Mouse (Mus musculus) thymus, postnatal 10 days (tissue): ENCODE results near the gene Ddx11.

ENCODE experiments used
- DNase-seq, 2 experiments: peaks; one replicate each; pipeline ENCODE4 v3.0.0; 2021; ENCODE audit warnings: low spot score in 2 of 2

Ddx11 gene

DNA sequence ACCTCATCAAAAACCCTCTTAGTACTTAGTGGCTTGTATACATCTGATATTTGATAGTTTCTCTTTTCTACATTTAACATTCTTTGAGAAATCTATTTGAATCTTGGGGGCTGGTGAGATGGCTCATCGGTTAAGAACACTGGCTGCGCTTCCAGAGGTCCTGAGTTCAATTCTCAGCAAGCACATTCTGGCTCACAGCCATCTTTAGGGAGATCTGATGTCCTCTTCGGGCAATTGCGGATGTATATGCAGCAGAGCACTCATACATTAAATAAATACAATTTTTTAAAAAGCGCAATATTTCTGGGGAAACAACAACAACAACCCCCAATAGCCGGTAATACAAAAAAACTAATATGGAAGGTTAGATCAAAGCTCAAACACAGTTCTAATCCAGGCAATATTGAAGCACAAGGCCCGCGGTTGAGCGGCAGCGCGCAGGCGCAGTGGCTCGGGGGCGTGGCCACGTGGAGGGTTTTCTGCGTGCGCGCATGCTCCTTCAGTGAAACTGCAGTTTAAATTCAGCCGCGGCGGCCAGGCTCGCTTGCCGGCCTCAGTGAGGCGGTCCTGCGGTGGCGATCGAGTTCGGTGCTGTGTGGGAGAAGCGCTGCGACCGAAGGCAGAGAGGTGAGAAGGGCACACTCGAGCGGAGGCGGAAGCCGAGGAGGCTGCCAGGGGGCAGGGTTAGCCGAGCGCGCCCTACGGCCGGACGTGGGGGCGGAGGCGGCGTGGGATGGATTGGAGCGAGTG lies at the start of gene Ddx11:
Gene Ddx11, plus strand, starts transcription at position 455 of the 750 bp plus-strand sequence.
- DNase-seq, result peak; percentile 80 to 93

DNA sequence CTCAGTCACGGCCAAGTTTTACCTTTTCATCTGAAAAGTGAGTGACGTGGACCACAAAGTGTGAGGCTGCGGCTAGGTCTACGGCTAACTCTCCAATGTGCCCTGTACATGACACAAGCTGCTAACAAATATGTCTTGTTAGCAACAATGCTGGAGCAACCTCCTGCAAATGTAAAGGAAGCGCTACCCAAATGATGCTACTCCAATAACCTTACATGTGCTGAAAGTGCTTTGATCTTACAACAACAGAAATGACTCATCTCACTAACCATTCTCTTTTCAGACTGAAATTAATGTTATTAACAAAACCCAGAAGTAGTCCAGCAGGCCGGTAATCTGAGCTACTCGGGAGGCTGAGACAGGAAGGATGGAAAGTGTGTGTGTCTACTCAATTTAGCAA lies 49.3 kb upstream of the Ddx11 start:
- no peak for DNase-seq

DNA sequence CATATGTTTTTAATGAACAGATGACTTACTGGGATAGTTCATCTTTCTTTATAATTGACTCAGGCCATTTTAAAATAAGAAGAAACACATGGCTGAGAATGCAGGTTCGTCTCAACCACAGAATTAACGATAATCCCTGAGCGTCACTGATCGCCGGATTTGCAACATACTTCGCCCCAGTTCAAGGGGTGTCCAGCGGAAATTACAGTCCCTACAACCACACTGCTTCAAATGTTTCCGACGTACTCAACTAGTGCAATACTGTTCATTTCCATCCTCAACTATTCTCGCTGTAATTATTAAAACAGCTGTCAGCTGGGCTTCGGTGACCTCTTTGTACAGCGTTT lies 47.5 kb upstream of the Ddx11 start:
- DNase-seq, result no peak

DNA sequence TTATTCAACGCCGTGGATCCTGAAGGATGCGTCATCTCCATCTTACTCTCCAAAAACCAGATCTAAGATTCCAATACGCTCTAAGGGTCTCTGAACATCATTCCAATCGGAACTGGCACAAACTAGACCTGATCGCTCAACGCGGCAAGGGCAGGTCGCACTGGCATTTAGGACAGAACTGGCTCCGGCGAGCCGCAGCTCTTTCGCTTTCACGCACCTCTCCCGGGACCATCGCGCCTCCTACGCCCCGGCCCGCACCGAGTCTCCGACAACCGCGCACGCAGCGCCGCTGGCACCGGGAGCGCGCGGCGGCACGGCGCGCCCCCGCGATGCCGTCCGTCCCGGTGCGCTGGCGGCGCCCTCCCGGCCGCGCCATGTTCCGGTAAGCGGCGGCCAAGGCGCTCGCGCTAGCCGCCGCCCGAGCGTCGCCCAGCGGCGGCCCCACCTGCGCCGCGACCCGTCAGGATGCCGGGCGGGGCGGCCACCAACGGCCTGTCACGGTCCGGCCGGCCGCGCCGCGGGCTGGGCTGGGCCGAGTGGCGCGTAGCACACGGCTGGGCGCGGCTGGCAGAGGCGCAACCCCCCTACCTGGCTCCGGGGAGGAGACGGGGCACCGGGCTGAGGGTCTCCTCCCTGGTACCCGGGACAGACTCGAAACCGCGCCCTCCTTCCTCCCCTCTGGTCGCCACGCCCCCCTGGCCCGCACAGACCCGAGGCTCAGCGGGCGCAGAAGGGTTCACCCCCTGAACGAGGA lies 47.0 kb upstream of the Ddx11 start:
- DNase-seq, result peak; percentile 26 to 31

DNA sequence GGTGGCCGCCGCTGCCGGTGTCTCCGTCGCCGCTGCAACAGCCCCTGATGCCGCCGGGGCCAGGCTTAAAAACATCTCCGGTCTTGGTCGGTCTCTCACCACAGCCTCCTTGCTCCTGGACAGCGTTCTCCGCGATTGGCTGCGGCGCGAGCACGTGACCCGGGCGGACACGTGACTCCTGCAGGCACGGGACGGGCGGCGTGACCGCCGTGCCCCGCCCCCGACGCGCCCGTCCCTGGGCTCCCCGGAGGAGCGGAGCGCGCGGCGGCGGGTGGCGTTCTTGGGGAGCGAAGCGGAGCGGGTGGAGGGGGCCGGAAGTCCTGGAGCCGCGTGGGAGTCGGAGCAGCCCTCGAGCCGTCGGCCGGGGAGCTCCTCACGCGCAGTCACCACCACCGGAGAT lies 46.4 kb upstream of the Ddx11 start, which contains the start of gene Ankrd12:
Gene Ankrd12, minus strand, starts transcription at position 156 of the 400 bp plus-strand sequence.
- DNase-seq, result peak; percentile 91 to 93

DNA sequence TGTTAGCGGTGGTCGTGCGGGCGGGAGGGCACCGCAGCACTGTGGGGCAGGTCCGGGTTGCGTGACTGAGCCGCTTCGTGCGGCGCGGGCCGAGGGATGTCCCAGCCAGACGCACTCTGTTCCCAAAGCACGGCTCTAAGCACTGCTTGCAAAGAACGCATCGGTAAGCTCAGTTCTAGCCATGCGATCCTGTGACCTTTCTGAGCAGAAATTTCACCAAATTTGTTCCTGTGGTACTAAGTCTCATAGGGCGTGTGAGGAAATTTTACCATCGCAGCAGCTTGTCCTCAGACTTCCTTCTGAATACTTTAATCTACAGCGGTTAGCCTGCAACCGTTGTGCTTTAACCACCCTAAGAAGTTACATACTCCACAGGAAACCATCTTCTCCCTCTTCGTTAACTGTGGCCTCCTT lies 45.9 kb upstream of the Ddx11 start:
- DNase-seq, result no peak

DNA sequence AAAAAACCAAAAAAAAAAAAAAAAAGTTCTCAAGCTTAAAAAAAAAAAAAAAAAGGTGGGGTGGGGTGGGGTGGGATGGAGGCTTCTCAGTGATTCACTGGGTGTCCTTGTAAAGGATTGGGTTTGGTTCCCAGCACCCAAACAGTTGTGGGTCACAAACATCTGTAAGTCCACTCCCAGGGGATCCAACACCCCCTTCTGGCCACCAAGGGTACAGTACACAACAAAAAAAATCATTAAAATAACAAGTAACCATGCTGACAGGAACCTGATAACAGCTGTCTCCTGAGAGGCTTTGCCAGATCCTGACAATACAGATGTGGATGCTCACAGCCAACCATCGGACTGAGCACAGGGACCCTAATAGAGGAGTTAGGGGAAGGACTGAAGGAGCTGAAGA lies 38.8 kb upstream of the Ddx11 start:
- no peak for DNase-seq

DNA sequence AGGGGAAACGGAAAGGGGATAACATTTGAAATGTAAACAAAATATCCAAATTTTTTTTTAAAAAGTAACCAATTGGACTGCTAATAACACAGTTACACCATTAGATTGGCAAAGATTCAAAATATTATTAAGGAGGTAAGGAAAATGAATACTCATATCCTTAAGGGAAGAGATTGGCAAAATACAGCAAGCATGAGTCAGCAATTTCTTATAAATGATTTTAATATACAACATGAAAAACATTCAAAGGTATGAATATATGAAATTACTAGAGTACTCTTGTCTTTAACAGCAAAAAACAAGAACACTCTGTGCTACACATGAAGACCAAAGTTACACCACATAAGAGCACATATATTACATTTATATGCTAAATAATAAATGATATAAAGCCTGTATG lies 38.3 kb upstream of the Ddx11 start:
- DNase-seq, result no peak

DNA sequence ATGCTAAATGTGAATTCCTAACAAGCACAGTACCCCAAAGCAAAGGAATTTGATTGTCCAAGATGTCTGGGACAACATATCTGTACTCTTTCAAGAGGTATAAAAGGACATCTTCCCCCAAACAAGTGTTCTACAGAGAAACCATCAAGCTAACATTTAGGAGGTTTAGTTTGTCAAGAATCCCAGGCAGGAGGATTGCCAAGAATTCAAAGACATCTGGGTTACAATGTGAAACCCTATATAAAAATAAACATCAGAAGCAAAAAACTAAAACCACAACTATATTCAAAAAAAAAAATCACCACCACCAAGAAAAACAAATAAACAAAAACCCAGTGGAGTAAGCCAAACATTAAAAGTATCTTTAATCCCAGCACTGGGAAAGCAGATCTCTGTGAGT lies 33.1 kb upstream of the Ddx11 start:
- DNase-seq, result no peak

DNA sequence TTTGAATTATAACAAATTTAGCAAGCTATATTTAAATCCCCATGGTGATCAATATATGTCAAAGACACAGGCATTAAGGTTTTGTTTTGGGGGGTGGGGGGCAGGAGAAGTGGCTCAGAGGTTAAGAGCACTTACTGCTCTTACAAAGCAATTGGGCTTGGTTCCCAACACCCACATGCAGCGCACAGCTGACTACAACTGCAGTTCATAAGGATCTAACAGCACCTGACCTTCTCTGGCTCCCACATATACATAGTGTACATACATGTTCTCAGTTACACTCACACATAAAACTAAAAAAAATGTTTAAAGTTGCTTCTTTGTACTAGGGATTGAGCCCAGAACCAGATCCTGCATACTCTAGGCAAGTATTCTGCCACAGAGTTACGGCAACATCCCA lies 31.9 kb upstream of the Ddx11 start:
- DNase-seq, result no peak

DNA sequence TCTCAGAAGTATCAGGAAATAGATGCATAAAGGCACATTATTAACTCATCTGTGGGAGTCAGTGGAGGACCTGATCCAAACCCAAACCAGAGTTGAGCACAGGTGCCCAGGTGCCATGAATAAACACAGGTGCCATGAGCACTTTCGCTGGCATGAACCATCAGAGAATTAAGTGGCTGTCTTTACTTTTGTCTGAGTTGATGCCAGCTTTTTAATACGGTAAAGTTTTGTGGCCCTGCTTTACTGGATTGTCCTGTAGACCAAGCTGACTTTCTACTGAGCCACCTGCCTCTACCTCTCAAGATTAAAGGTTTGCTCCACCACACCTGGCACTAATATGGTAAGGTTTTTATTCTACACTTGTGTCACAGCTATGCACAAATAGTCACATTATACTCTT lies 31.3 kb upstream of the Ddx11 start:
- no peak for DNase-seq

DNA sequence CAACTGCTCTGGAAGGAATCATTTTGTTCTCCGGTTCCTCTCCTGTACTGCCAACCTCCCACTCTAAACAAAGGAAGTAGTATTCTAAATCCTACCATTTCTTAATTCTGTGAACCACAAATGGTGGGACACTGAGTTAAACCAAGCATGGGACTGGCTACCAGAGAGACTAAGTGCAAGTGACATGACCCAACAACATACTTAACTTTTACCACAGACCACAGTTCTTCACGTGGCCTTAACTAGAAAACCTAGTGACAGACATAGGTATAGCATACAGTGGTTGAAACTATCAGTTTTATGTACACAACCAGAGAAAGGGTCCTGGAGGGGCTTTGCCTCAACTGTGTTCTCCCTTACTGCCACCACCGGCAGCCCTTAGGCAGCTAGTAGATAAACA lies 30.7 kb upstream of the Ddx11 start:
- DNase-seq, result no peak

DNA sequence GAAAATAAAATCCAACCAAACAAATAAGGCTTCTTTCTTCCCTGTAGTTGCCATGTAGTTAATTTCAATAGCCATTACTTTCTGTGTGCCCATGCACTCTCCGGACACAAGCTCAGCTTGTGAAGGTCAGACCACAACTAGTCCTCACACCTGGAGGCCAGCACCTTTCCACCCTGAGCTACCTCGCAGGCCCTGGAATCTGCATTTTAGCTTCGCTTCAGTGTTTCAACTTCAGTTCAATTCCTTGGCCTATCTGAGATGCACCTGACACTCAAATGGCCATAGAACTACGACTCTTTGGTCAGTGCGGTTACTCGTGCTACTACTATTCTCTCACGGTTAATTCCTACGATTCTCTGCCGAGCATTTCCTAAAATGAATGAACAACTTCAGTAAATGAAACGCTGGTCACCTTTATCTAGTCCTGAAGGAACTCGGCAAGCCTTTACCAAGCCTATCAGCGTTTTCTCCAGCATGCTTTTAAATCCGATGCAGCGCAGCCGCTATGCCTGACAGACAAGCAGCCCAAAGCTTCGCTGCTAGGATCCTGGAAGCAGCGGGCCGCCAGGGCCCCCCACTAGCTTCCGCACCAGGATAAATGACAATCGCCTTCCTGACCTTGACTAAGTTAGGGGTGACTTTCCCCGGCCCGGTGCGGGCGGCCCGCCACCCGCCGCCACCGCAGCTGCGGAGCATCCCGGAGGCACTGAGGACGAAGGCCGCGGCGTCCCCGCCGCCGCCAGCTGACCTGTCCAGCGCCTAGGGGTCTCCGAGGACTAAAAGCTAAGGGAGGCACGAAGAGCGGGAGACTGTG lies 22.5 kb upstream of the Ddx11 start:
- no peak for DNase-seq

DNA sequence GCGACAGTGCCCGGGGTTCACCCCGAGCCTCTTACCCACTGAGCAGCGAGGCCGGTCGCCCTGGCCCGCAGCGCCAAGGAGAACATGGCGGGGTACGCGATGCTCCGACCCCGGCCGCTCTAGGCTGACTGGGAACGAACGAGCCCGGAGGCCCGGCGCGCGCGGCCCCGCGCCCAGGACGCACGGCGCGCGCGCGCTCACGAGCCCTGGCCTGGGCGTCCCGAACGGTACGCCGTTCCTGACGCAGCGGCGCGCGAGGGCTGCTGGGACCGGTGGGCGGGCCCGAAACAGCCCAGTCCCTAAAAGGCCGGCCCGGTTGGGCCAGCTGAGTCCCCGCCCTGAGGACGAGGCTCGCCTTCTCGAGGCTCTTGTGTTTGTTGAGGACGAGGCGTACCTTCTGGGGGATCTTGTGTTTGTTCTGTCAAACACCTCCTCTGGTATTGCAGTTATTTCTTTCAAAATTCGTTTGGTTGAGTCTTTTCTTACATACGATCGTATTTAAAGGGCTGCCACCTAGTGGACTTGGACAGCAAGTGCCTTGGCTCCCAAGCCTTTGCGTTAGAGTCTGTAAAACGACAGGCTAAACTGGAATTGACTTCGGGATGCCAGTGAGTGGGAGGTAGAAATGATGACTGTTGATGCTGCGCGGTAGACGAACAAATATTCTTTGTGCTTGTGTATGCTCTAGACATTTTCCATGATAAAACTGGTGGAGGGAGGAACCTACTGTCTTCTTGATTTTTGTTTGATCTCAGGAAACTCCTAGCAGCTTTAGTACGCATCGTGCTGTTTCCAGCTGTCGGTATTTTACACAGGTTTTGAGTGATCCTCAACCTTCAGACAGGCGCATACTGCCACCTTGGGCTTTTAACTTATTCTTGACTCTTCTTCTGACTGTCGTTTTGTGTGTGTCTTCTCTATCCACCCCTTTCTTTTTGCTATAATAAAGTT lies 21.7 kb upstream of the Ddx11 start, which contains the start of gene Ndufv2:
Gene Ndufv2, minus strand, starts transcription at position 180 of the 951 bp plus-strand sequence.
- DNase-seq, result peak; percentile 86 to 93

DNA sequence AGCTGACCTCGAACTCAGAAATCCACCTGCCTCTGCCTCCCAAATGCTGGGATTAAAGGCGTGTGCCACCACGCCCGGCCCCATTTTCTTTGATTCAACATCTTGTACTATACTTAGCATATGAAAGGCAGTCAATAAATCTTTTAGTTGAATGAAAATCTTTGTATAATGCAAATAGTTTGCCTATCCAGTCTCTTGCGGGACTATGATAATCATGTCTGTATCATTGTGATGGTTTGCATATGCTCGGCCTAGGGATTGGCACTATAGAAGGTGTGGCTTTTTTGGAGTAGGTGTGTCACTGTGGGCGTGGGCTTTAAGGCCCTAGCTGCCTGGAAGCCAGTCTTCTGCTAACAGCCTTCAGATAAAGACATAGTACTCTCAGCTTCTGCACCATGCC lies 19.2 kb upstream of the Ddx11 start:
- no peak for DNase-seq

DNA sequence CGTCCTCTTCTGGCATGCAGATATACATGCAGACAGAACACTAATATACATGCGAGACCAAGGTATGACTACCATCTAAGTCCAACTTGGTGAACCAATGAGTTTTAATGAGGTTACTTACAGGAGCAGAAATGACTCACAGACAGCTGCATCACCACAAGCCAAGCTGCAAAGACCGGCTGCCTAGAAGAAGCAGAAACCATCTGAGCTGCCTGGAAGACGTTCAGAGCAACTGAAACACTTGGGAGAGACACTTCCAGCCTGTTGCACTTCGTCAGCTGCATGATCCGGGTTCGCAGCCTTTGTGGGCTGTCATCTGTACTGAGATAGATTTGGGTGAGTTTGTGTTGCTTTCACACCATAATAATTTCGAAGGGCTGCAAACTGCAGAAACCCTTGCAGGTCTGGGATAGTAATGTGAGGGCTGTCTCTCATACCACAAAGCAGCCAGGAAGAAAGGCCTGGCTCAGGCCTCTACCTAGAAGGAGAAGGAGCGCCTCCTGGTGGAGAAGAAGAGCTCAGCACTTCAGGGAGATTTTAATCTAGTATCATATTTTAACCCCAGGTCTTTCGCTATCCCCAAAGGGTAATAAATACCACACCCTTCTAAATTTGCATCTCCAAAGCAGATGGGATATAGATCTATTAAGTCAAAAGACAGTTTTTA lies 16.6 kb upstream of the Ddx11 start:
- DNase-seq, result peak; percentile 54 to 85

DNA sequence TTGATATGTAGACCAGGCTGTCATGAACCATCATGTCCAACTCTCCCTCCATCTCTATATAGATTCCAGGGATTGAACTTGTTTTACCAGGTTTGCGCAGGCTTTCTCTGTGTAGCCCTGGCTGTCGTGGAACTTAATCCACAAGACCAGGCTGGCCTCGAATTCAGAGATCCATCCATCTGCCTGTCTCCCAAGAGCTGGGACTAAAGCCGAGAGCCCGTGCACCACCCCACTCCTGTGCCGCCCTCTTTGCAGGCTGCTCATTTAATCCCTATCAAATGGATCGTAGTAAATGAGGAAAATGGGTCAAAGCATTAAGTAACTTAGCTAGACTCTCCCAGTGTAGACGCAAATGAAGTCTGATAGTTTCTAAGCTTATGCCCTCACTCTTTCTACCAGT lies 15.9 kb upstream of the Ddx11 start:
- DNase-seq, result no peak

DNA sequence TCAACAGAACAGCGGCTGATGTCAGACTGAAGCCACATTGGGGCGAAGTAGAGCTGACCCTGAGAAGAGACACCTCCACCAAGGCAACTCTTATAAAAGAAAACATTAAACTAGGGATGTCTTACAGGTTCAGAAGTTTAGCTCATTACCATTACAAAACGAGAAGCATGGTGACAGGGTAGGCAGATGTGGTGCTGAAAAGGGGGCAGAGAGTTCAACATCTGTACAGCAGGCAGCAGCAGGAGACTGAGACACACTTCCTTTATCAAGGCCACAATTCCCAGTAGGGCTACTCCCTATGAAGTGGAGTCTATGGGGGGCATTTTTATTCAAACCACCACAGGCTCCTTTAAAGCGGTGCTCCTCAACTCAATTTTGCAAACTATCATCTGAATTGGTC lies 15.1 kb upstream of the Ddx11 start:
- no peak for DNase-seq

DNA sequence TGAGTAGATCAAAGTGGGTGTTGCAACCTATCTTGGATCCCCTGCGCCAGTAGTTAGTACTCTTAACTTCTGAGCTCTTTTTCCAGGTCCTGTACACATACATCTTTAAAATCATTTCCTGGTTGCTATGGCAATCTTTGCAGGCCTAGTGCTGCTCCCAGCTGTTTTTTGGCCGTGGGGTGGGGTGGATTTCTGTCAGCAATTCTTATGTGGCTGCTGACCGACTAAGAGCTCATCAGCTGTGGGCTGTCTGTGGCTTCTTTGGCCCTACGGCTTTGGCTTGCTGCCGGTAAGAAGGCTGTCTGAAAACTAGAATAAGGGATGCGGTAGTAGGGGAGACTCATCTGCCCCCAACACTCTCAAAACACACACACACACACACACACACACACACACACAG lies 12.6 kb upstream of the Ddx11 start:
- no peak for DNase-seq

DNA sequence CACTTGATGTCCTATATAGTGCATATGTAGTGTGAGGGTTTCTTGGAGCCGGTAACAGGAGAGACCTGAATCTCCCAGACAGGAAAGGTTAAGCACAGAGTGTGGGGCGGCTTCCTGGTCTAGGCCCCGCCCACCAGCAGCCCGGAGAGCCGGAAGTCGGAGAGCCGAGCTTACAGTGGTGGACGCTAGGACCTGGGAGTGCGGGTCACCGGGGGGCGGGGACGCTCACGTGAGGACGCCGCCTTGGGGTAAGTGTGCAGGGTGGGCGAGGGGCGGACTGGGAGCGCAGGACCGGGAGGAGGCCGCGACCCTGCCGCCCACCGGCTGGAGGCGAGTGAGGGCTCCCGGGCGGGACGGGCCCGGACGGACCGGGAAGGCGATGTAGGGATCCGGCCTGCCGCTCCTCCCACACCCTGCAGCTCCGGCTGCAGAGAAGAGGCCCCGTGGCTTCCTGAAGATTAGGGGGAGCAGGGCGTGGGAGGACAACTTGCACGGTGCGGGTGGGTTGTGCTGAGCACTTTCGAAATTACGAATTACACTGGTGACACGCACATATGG lies 11.8 kb upstream of the Ddx11 start, which contains the start of gene Washc1:
Gene Washc1, plus strand, starts transcription at position 144 of the 558 bp plus-strand sequence.
- DNase-seq, result peak; percentile 83 to 84
